Mouse (Mus musculus): ENCODE data around the gene Lrrfip1.
A peak's percentile ranks its signal among the peaks of the same experiment; 100 is the strongest.

- TF ChIP-seq POLR2A (IDR thresholded peaks at IDR 0.05; ENCODE audit: control insufficient read depth, low read depth, low read length) (no peak), CTCF (IDR thresholded peaks at IDR 0.05; ENCODE audit: control insufficient read depth, insufficient read depth, insufficient replicate concordance, low read depth, low read length) (peak; percentile 11; the same call in 1 of the 2 replicates)
Observed at GRCm38 (mm10) chr1:91038010-91038409, 39.5 kb downstream of the Lrrfip1 start.
